Mouse (Mus musculus): ENCODE data around the gene Usp43. TPM values are rescaled to one million over a fixed set of nuclear protein-coding genes. Genes with fewer than 3 reads are reported as not detected.

Usp43 gene
- polyA plus RNA-seq, 1 experiment: 0.30 TPM

DNA sequence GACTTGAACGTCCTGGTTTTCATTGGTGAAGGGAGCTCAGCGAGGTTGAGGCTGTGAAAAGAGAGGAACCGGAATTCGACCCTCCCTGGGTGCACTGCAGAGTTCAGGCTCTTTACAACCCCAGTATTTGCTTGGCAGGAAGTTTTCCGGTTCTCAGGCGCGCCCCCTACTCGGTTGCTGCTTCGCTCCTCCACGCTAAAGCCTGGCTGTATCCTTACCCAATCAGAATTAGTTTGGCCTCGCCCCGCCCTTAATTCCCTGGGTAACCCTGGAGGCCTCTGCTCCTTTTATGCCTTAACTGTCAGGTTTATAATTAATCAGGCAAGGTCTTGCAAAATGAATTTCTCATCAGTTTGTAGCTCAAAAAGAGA lies 787 bp upstream of the Usp43 start:
- TF ChIP-seq CTCF (IDR thresholded peaks at IDR 0.05; ENCODE audit: extremely low read depth, insufficient read depth, insufficient read length, insufficient replicate concordance): no peak
- TF ChIP-seq POLR2A (IDR thresholded peaks at IDR 0.05; ENCODE audit: low read depth, low read length): no peak
- 1% methylated on average over 12 of the region's 12 CpGs for WGBS
- H3K4me3 ChIP-seq (ENCODE audit: extremely low read depth, insufficient read depth, insufficient read length): peak overlapping the region; percentile 34
- H3K4me1 ChIP-seq (ENCODE audit: control insufficient read depth, insufficient read depth, insufficient read length): peaks cover 11% of the 10 kb centered on the region; the same call in 1 of the 2 replicates
- H3K36me3 ChIP-seq (ENCODE audit: control insufficient read depth, insufficient read depth, low read length): no peaks in the 10 kb centered on the region
- H3K27ac ChIP-seq (ENCODE audit: insufficient read depth, low read length): no peak overlapping the region
- peaks cover 15% of the 10 kb centered on the region for H3K27me3 ChIP-seq (ENCODE audit: control insufficient read depth, insufficient read depth, low read length)
- DNase-seq (ENCODE audit: low read depth in 1 of 2, low spot score in 2 of 2): peak in 1 of 2 experiments; percentile 23

DNA sequence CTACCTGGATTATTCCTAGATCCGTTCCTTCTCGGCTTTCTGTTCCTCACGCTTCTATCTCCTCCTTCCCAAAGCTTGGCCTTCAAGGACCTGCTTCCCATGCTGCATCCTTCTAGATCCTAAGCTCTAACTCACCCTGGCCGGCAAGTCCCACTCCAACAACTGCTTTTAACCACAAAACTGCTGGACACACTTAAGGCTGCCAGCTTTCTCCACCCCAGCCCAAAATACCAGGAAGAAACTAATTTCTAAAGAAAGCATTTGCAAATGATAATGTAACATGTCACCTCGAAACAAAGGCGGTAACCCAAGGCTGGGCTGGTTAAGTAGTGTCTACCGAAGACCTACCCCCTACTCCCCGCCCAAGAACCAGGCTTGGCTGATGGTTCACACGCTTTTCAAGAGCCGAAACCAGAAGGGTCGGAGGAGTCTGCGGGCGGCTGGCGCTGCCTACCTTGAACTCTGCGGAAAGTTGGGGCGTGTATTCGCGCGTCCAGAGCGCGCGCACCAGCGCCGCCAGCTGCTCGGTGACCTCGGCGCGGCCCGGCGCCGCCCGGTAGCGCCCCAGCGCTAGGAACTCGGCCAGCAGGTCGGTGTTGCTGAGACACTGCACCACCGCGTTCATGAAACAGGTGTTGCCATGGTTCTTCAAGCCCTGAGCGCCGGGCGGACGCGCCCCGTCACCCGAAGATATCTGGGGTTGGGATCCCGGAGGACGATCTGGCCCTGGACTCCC lies 694 bp downstream of the Usp43 start:
- no peaks in the 10 kb centered on the region for H3K36me3 ChIP-seq (ENCODE audit: control insufficient read depth, insufficient read depth, low read length)
- peaks cover 11% of the 10 kb centered on the region; the same call in 1 of the 2 replicates for H3K4me1 ChIP-seq (ENCODE audit: control insufficient read depth, insufficient read depth, insufficient read length)
- WGBS: 6% methylated on average over 47 of the region's 47 CpGs
- H3K27ac ChIP-seq (ENCODE audit: insufficient read depth, low read length): no peak overlapping the region
- no peak for TF ChIP-seq POLR2A (IDR thresholded peaks at IDR 0.05; ENCODE audit: low read depth, low read length)
- TF ChIP-seq CTCF (IDR thresholded peaks at IDR 0.05; ENCODE audit: extremely low read depth, insufficient read depth, insufficient read length, insufficient replicate concordance): no peak
- H3K4me3 ChIP-seq (ENCODE audit: extremely low read depth, insufficient read depth, insufficient read length): peak overlapping the region; percentile 38; the same call in 1 of the 2 replicates
- DNase-seq (ENCODE audit: low read depth in 1 of 2, low spot score in 2 of 2): no peak
- peaks cover 15% of the 10 kb centered on the region for H3K27me3 ChIP-seq (ENCODE audit: control insufficient read depth, insufficient read depth, low read length)

DNA sequence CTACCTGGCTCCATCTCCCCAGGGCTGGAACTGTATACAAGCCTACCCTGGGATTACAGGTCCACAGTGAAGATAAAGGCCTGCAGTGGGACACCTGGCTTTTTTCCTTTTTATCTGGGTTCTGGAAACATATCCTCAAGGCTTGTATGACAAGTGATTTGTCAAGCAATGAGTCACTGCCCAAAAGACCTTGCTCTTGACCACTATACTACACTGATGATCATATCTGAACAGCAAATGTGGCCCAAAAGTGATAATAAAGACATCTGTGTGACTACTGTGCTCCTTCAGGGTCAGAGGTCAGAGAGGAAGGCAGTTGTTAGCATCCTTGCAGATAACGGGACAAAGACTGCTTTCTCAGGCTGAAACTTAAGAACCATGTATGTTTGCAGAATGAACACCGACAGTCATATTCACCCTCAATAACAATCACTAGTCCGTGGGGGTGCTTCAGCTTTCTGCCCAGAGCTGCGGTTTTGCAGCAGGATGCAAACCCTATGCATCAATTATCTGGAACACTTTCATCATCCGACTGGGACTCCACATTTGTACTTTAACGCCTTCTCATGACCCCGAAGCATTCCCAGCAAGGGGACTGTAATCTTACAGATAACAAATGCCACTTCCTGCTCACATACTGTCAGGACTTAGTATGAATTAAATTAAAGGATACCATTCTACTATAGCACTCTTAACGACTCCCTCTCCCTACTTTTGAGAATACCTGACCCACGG lies 1.6 kb downstream of the Usp43 start:
- no peak for DNase-seq (ENCODE audit: low read depth in 1 of 2, low spot score in 2 of 2)
- no peak overlapping the region for H3K27ac ChIP-seq (ENCODE audit: insufficient read depth, low read length)
- peaks cover 11% of the 10 kb centered on the region; the same call in 1 of the 2 replicates for H3K4me1 ChIP-seq (ENCODE audit: control insufficient read depth, insufficient read depth, insufficient read length)
- no peaks in the 10 kb centered on the region for H3K36me3 ChIP-seq (ENCODE audit: control insufficient read depth, insufficient read depth, low read length)
- TF ChIP-seq CTCF (IDR thresholded peaks at IDR 0.05; ENCODE audit: extremely low read depth, insufficient read depth, insufficient read length, insufficient replicate concordance) (no peak), POLR2A (IDR thresholded peaks at IDR 0.05; ENCODE audit: low read depth, low read length) (no peak)
- WGBS: 27% methylated on average over 9 of the region's 9 CpGs
- H3K27me3 ChIP-seq (ENCODE audit: control insufficient read depth, insufficient read depth, low read length): peaks cover 15% of the 10 kb centered on the region
- no peak overlapping the region for H3K4me3 ChIP-seq (ENCODE audit: extremely low read depth, insufficient read depth, insufficient read length)

DNA sequence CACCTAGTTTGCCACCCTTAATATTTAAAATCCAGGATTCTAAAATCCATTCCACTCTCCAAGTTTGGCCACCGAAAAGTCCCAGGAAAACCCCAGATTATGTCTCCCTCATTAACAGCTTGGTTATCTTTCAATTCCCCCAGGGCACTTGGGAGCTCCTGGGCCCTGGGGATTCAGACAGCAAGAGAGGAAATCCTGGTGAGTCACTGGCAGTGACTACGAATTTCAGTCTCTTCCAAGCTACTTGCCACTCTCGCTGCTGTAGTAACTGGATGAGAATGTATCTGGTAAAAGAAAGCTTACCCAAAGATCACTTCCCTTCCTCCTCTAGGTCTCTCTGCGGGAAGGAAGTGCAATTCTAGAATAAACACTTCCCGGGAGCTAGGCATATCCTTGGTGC lies 2.4 kb downstream of the Usp43 start:
- peaks cover 15% of the 10 kb centered on the region for H3K27me3 ChIP-seq (ENCODE audit: control insufficient read depth, insufficient read depth, low read length)
- no peak overlapping the region for H3K27ac ChIP-seq (ENCODE audit: insufficient read depth, low read length)
- WGBS: 26% methylated on average over 5 of the region's 5 CpGs

DNA sequence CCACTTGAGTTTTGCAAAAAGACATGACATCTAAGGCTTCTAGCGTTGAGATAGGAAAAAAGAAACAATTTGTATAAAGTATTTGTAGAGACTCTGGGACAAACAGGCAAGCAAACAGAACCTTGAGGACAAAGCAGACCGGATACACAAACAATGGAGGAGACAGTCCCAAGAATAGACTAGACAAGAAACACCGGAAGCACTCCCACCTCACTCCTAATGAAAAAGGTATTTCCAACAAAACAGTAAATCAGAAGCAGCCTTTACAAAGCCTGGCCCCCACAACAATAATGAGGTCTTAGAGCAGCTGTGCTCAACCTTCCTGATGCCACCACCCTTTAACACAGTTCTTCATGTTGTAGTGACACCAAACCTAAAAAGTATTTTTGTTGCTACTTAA lies 4.8 kb downstream of the Usp43 start:
- H3K27me3 ChIP-seq (ENCODE audit: control insufficient read depth, insufficient read depth, low read length): peaks cover 9% of the 10 kb centered on the region
- DNase-seq (ENCODE audit: low read depth in 1 of 2, low spot score in 2 of 2): no peak
- TF ChIP-seq CTCF (IDR thresholded peaks at IDR 0.05; ENCODE audit: extremely low read depth, insufficient read depth, insufficient read length, insufficient replicate concordance) (no peak), POLR2A (IDR thresholded peaks at IDR 0.05; ENCODE audit: low read depth, low read length) (no peak)
- WGBS: 60% methylated on average over 3 of the region's 3 CpGs
- H3K4me3 ChIP-seq (ENCODE audit: extremely low read depth, insufficient read depth, insufficient read length): no peak overlapping the region
- no peak overlapping the region for H3K27ac ChIP-seq (ENCODE audit: insufficient read depth, low read length)
- H3K36me3 ChIP-seq (ENCODE audit: control insufficient read depth, insufficient read depth, low read length): no peaks in the 10 kb centered on the region
- peaks cover 7% of the 10 kb centered on the region; the same call in 1 of the 2 replicates for H3K4me1 ChIP-seq (ENCODE audit: control insufficient read depth, insufficient read depth, insufficient read length)

More for the DNA sequence above, 2.4 kb downstream of the Usp43 start:
- Histone ChIP-seq H3K36me3 (ENCODE audit: control insufficient read depth, insufficient read depth, low read length) (no peaks in the 10 kb centered on the region), H3K4me3 (ENCODE audit: extremely low read depth, insufficient read depth, insufficient read length) (no peak overlapping the region), H3K4me1 (ENCODE audit: control insufficient read depth, insufficient read depth, insufficient read length) (peaks cover 11% of the 10 kb centered on the region; the same call in 1 of the 2 replicates)
- TF ChIP-seq POLR2A (IDR thresholded peaks at IDR 0.05; ENCODE audit: low read depth, low read length) (no peak), CTCF (IDR thresholded peaks at IDR 0.05; ENCODE audit: extremely low read depth, insufficient read depth, insufficient read length, insufficient replicate concordance) (no peak)
- DNase-seq (ENCODE audit: low read depth in 1 of 2, low spot score in 2 of 2): no peak

DNA sequence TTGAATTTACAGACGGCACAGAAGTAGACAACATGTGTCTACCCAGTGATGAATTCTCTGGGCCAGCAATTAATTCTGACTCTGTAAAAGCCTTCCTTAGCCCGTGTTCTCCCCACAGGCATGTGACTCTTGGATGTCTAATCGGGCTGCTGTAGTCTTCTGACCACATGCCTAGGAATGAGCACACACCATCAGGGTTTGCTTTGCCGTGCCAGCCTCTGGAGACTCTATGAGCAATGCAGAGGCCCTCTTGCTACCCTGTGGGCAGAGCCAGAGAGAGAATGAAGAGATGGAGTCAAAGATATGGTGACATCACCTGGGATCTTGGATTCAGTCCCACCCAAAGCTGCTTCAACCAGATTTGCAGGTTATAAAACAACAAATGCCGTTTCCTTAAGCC lies 10.9 kb downstream of the Usp43 start:
- no peaks in the 10 kb centered on the region for H3K4me1 ChIP-seq (ENCODE audit: control insufficient read depth, insufficient read depth, insufficient read length)
- H3K36me3 ChIP-seq (ENCODE audit: control insufficient read depth, insufficient read depth, low read length): no peaks in the 10 kb centered on the region
- DNase-seq (ENCODE audit: low read depth in 1 of 2, low spot score in 2 of 2): no peak
- 86% methylated on average over 5 of the region's 5 CpGs for WGBS
- no peaks in the 10 kb centered on the region for H3K27me3 ChIP-seq (ENCODE audit: control insufficient read depth, insufficient read depth, low read length)
- H3K27ac ChIP-seq (ENCODE audit: insufficient read depth, low read length): no peak overlapping the region
- H3K4me3 ChIP-seq (ENCODE audit: extremely low read depth, insufficient read depth, insufficient read length): no peak overlapping the region
- no peak for TF ChIP-seq POLR2A (IDR thresholded peaks at IDR 0.05; ENCODE audit: low read depth, low read length)
- no peak for TF ChIP-seq CTCF (IDR thresholded peaks at IDR 0.05; ENCODE audit: extremely low read depth, insufficient read depth, insufficient read length, insufficient replicate concordance)

Data from spleen, adult 2 months (tissue).